Mouse (Mus musculus) liver, embryonic 14.5 days (tissue): Measurements from ENCODE around the gene Tyw1.

Experiments
- CTCF ChIP-seq: IDR thresholded peaks from 2 replicates; pipeline ENCODE4 v1.5.1; 2016; ENCODE audit warnings: antibody characterized with exemption, low read depth, control low read depth
- EP300 ChIP-seq: IDR thresholded peaks from 2 replicates; pipeline ENCODE4 v1.6.1; 2016; ENCODE audit warnings: antibody characterized with exemption, low read depth

DNA sequence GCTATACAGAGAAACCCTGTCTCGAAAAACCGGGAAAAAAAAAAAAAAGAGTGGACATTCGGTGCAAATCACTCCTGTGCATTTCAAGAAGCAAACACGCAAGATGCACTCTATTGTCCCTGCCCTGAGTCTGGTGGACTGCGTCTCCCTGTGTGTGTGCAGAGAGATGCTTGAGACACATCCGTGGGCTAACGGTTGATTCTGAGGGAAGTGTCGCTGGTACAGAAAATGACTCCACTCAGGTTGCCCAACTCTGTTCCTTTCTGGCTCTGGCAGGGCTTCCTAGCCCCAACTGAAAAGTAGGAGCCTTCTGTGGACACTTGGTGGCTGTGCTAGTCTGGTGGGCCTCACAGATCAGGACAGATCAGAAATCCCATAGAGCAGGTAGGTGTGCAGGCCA lies 19.1 kb upstream of the Tyw1 start:
- TF ChIP-seq CTCF = no peak
- TF ChIP-seq EP300 = no peak
